Mouse (Mus musculus): ENCODE results near the gene Nlk.
"Not testable (repeated sequence)": the region's sequence is repeated elsewhere in the genome, so short reads cannot be mapped to it uniquely, and the experiment has no call there.

Gene Nlk

DNA sequence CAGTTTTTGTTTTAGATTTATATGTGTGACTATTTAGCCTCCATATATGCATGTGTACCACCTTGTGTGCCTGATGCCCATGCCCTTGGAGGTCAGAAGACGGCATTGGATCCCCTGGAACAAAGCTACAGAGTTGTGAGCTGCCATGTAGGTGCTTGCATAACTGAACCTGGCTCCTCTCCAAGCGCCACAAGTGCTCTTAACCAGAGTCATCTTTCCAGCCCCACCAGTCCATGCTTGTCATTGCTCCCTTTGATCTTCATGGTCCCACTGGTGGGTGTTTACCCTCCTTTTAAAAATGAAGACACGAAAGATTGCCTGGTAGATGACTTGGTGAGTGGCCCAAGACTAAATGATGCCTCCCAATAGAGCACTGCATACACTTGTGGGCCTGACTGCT lies 156.8 kb downstream of the Nlk start:
- DNase-seq: no peak

GRCm38 (mm10) chr11:78536690-78537084 lies 160.5 kb downstream of the Nlk start:
- DNase-seq: no peak

DNA sequence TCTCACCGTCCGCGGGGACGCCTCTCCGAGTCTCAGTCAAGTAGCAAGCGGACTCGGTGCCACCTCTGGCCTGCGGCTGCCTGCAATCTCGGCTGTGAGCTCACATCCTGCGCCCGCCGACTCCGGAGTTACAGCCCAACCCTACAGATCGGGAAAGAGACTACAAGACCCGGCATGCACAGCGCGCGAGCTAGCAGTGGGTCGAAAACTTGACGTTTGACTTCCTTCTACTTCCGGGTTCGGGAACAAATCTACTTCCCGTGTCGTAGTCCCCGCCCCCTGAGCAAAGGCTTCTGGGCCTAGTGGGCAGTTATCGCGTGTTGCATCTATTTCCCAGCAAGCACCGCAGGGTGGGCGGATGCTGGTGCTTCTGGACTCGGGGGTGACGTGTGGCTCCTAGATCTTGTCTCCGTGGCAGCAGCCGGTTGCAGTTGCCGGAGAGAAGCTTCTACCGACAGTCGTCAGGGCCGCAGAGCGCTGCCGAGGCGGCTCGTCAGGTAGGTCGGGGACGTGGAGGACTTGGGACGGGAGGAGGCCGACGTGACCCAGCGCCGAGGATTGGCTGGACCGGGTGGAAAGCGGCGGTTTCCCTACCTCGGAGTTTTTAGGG lies 161.0 kb downstream of the Nlk start, which contains the start of the genes Tnfaip1 and Ift20:
Gene Tnfaip1, minus strand, starts transcription at position 253 of the 610 bp plus-strand sequence.
Gene Ift20, plus strand, starts transcription at position 282 of the 610 bp plus-strand sequence.
- DNase-seq: peak; percentile 99

- DNase-seq: peak; percentile 74
These were observed 161.6 kb downstream of the Nlk start for GRCm38 (mm10) chr11:78535376-78536079.

DNA sequence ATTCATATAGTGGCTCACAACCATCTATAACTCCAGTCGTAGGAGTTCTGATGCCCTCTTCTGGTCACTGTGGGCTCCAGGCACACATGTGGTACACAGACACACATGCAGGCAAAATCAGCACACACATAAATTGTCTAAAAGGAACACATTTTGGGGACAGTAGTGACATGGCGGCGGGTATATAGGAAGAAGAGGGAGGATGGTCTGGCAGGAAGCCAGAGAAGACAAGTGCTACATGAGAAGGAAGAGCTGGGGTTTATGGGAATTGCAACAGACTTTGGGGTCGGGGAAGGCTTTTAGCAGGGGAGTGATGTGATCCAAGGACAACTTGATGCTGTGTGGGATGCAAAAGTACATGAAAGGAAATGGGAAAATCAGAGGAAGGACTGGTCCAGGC lies 162.7 kb downstream of the Nlk start:
- no peak for DNase-seq

- not testable (repeated sequence) for DNase-seq
These were observed 165.7 kb downstream of the Nlk start for GRCm38 (mm10) chr11:78531515-78531914.

GRCm38 (mm10) chr11:78531046-78531445 lies 166.1 kb downstream of the Nlk start:
- no peak for DNase-seq

GRCm38 (mm10) chr11:78530001-78530400 lies 167.2 kb downstream of the Nlk start:
- DNase-seq: no peak

DNA sequence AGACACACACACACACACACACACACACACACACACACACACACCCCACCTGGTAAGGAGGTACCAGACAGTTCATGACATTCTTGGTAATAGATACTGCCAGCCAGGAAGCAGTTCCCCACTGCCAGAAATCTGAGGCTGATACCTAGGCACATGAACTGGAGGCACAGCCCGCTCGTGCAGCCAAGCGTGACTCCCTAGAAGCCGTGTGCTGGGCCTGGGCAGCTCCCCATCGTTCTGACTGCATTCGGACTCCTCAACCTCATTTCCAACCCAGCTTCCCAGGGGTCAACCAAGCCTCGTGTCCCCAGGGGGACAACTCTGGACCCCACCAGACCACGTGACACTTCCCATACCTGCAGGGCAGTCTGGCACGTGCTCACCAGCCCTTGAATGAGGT lies 168.5 kb downstream of the Nlk start:
- DNase-seq: no peak

DNA sequence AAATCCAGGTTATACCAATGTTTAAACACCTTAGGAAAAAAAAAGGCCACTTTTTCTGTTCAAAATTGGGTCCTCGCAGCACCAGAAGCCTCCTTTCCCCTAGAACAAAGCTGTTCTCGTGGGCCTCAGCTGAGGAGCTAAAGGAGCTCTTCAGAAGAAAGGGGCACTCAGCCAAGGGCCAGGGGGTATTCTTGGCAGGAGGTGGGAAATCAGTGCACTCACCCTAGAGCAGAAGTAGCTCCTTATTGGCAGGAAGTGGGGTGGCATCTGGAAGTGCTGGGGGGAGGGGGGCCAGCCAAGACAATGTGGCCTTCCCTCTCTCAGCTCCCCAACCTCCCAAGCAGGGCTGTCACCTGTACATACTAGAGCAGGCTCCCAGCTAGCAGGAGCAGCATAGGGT lies 172.3 kb downstream of the Nlk start:
- DNase-seq: no peak

DNA sequence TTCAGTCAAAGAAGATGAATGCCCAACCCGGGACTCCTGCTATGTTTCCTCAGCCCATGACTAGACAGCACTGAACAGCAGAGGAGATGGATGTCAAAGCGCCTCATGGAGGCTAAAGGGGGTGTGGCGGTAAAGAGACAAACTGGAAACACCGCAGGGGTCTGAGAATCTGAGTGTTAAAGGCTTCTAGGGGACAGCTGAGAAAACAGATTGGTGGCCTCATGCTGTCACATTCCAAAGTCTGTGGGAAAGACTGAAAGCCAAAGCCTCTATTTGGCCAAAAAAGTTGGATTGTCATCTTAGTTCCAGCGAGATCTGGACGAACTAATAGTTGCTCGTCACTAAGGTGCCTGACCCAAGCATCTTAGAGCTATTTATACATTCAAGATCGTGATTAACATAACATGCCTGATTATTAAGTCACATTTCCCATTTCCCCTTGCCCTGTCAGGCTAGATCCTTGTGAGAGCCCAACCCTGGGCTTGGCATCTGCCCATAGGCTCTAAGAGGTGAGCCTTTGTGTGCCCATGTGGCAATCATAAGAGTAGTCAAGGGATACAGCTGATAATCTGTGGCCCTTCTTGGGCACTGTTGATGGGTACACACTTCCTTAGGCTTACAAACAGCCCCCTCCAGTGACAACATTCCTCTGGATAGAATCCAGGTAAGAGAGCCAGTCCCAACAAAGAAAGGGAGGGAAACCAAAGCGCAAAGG lies 173.8 kb downstream of the Nlk start:
- DNase-seq: peak; percentile 49

DNA sequence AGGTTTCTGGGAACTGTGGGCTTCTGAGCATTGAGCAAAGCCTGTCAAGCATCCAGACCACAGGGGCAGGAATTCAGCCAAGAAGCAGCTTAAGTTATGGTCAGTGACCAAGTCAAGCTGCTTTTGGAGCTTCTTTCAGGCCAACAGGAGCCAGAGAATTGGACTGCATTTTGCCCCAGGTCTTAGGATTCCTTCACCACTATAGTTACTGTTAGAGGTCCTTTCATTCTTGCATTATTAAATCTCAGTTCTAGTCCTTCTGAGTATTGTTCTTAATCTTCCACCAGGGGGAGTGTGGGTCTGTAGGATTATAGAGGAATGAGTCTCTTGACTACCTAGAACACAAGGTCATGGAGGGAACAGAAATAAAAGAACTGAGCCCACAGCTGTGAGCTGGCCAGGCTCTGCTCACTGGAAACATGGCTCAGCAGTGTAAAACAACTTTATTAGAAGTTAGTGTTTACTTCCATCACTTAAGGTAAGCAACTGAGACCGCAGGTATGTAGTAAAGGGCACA lies 174.6 kb downstream of the Nlk start:
- no peak for DNase-seq

- DNase-seq: no peak
These were observed 175.3 kb downstream of the Nlk start for GRCm38 (mm10) chr11:78521880-78522279.

DNA sequence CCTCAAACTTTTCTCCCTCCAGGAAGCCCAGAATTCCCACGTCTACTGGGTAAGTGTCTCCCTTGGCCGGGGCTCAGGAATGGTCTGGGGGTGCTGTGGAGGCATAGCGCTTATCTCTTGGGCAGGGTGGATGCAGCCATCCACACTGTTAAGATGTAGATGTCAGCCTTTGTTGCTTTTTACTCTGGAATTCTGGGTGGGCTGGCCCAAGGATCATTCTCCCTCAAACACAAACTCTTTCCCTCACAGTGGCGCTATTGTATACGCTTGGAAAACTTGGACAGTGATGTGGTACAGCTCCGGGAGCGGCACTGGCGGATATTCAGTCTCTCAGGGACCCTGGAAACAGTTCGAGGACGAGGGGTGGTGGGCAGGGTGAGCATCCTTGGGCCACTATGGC lies 178.2 kb downstream of the Nlk start:
- DNase-seq: no peak
